ENCODE assay signal across 10 mouse cellular contexts in genomic region chr19:10421986-10422976, GRCm38 (mm10). TPM values are rescaled to one million over a fixed set of nuclear protein-coding genes. Genes with fewer than 3 reads are reported as not detected.
DNase-seq lines count a peak whose midpoint lies in the region; ATAC-seq lines count a peak whose summit lies in the region.
"Had no signal": no experiment of that assay in that cellular context is flagged by ENCODE, and none has a peak within 500 bp of the region (broad histone marks: within the 10 kb centered on the region; RNA-seq: fewer than 3 reads in every experiment).

No protein-coding gene starts in this region.

- 3% methylated on average over 53 of the region's 53 CpGs for WGBS in heart, embryonic 12.5 days
- 2% methylated on average over 53 of the region's 53 CpGs for WGBS in embryonic facial prominence, embryonic 10.5 days
- WGBS in hindbrain, embryonic 15.5 days = 6% methylated on average over 45 of the region's 53 CpGs

- H3K36me3 ChIP-seq in heart, embryonic 12.5 days = no peaks in the 10 kb centered on the region
- H3K36me3 ChIP-seq in embryonic facial prominence, embryonic 10.5 days (replicated peaks) = no peaks in the 10 kb centered on the region
- no peaks in the 10 kb centered on the region for H3K36me3 ChIP-seq in hindbrain, embryonic 15.5 days

- H3K4me3 ChIP-seq in heart, embryonic 12.5 days = peak overlapping the region; percentile 28
- H3K4me3 ChIP-seq in embryonic facial prominence, embryonic 10.5 days = peak overlapping the region; percentile 55
- H3K4me3 ChIP-seq in hindbrain, embryonic 15.5 days = no peak overlapping the region

- no peak for ATAC-seq in heart, embryonic 12.5 days (ENCODE audit: insufficient number of reproducible peaks, low FRiP score)
- no peak for ATAC-seq in hindbrain, embryonic 15.5 days (ENCODE audit: low FRiP score, low read depth)

- H3K9ac ChIP-seq in heart, embryonic 12.5 days = peak overlapping the region; percentile 54
- H3K9ac ChIP-seq in hindbrain, embryonic 15.5 days = no peak overlapping the region
- H3K9ac ChIP-seq: liver, embryonic 14.5 days had no signal

- no peak overlapping the region for H3K27ac ChIP-seq in heart, embryonic 12.5 days (ENCODE audit: poor library complexity, severe bottlenecking)
- peak overlapping the region; percentile 73 for H3K27ac ChIP-seq in embryonic facial prominence, embryonic 10.5 days (replicated peaks)
- no peak overlapping the region for H3K27ac ChIP-seq in hindbrain, embryonic 15.5 days (replicated peaks)
- H3K27ac ChIP-seq: liver, embryonic 14.5 days had no signal

- H3K9me3 ChIP-seq in heart, embryonic 12.5 days (replicated peaks) = no peaks in the 10 kb centered on the region
- no peaks in the 10 kb centered on the region for H3K9me3 ChIP-seq in embryonic facial prominence, embryonic 10.5 days
- H3K9me3 ChIP-seq in hindbrain, embryonic 15.5 days = no peaks in the 10 kb centered on the region

- DNase-seq in heart, adult 9 months (ENCODE audit: low spot score in 2 of 2) = no peak
- DNase-seq in embryonic facial prominence, embryonic 10.5 days (ENCODE audit: low spot score) = peak; percentile 54
- DNase-seq in neural tube, embryonic 10.5 days (ENCODE audit: extremely low spot score, low spot score) = peak; percentile 61
- no peak for DNase-seq in adrenal gland, postnatal 4 days (ENCODE audit: low spot score in 2 of 2)
- DNase-seq in frontal cortex, adult 2 months (ENCODE audit: extremely low spot score in 1 of 2, low spot score in 1 of 2) = no peak
- no peak for DNase-seq in thymus, postnatal 0 days (ENCODE audit: low spot score)
- DNase-seq: spleen, adult 18-20 months had no signal

- H3K27me3 ChIP-seq in heart, embryonic 12.5 days (replicated peaks) = peaks cover 74% of the 10 kb centered on the region
- peaks cover 87% of the 10 kb centered on the region for H3K27me3 ChIP-seq in embryonic facial prominence, embryonic 10.5 days (replicated peaks; ENCODE audit: low read depth, poor library complexity, severe bottlenecking)
- no peaks in the 10 kb centered on the region for H3K27me3 ChIP-seq in hindbrain, embryonic 15.5 days

- H3K4me1 ChIP-seq in heart, embryonic 12.5 days (replicated peaks) = peaks cover 44% of the 10 kb centered on the region
- H3K4me1 ChIP-seq in embryonic facial prominence, embryonic 10.5 days = peaks cover 52% of the 10 kb centered on the region
- peaks cover 17% of the 10 kb centered on the region for H3K4me1 ChIP-seq in hindbrain, embryonic 15.5 days (replicated peaks)

- peak overlapping the region; percentile 64 for H3K4me2 ChIP-seq in heart, embryonic 12.5 days
- H3K4me2 ChIP-seq in hindbrain, embryonic 15.5 days = peak overlapping the region; percentile 40

RNA-seq across cellular contexts. Expression of gene Syt7, which starts 33.4 kb away (rescaled TPM):
- 0.59 and 1.3 TPM in 2 replicates for polyA plus RNA-seq in heart, embryonic 12.5 days (2016; fragmentation: Nextera tagmentation; extraction: Ambion mirVana)
- 0.44 and 0.64 TPM in 2 replicates for polyA plus RNA-seq in embryonic facial prominence, embryonic 10.5 days (2016; fragmentation: Nextera tagmentation; extraction: Ambion mirVana)
- 17.4 and 21.0 TPM in 2 replicates for polyA plus RNA-seq in hindbrain, embryonic 15.5 days (2015; fragmentation: Nextera tagmentation; extraction: Ambion mirVana)
- 10 to 100 TPM; 46.1 to 47.4 TPM for total RNA-seq in adrenal gland, postnatal 4 days (2021)
- polyA plus RNA-seq in frontal cortex, adult 2 months (2012; rRNA removed) = 187 and 212 TPM in 2 replicates
- 0.23 and 0.60 TPM in 2 replicates for polyA plus RNA-seq in thymus, postnatal 0 days (2015; fragmentation: Nextera tagmentation; extraction: Ambion mirVana)

RNA-seq across cellular contexts. Expression of gene Lrrc10b, which starts 35.0 kb away (rescaled TPM):
- polyA plus RNA-seq in heart, embryonic 12.5 days (2016; fragmentation: Nextera tagmentation; extraction: Ambion mirVana) = 0.14 and 0.26 TPM in 2 replicates
- polyA plus RNA-seq in embryonic facial prominence, embryonic 10.5 days (2016; fragmentation: Nextera tagmentation; extraction: Ambion mirVana) = 0.29 and 0.52 TPM in 2 replicates
- 0.98 and 1.5 TPM in 2 replicates for polyA plus RNA-seq in hindbrain, embryonic 15.5 days (2015; fragmentation: Nextera tagmentation; extraction: Ambion mirVana)
- 1 to 10 TPM; 4.4 to 4.5 TPM for total RNA-seq in adrenal gland, postnatal 4 days (2021)
- polyA plus RNA-seq in frontal cortex, adult 2 months (2012; rRNA removed) = 4.7 and 7.8 TPM in 2 replicates
- polyA plus RNA-seq in thymus, postnatal 0 days (2015; fragmentation: Nextera tagmentation; extraction: Ambion mirVana) = 0.08 and 0.17 TPM in 2 replicates

Comparison
In these comparisons a context has a peak if more than half of its experiments do, and no peak if none do; other contexts are left out.
1. DNase-seq: peak in embryonic facial prominence, embryonic 10.5 days (single experiment) and neural tube, embryonic 10.5 days (single experiment); none in heart, adult 9 months (0 of 2), adrenal gland, postnatal 4 days (0 of 2), frontal cortex, adult 2 months (0 of 2) and thymus, postnatal 0 days (single experiment).